Mouse (Mus musculus): Measurements from ENCODE around the gene BC052040. TPM values are rescaled to one million over a fixed set of nuclear protein-coding genes. Genes with fewer than 3 reads are reported as not detected.
A peak's percentile ranks its signal among the peaks of the same experiment; 100 is the strongest.

BC052040 gene
- total RNA-seq, 2 experiments from 2014 or later: 2.9 to 4.0 TPM

- no peak for DNase-seq
Measured at GRCm38 (mm10) chr2:115601280-115601679, 19.8 kb downstream of the BC052040 start.

GRCm38 (mm10) chr2:115602116-115602515, 20.6 kb downstream of the BC052040 start:
- no peak for DNase-seq

GRCm38 (mm10) chr2:115604132-115604531, 22.6 kb downstream of the BC052040 start:
- DNase-seq: no peak

GRCm38 (mm10) chr2:115605829-115606336, 24.4 kb downstream of the BC052040 start:
- DNase-seq: peak; percentile 63 to 76

GRCm38 (mm10) chr2:115609020-115609419, 27.5 kb downstream of the BC052040 start:
- no peak for DNase-seq

GRCm38 (mm10) chr2:115610092-115610491, 28.6 kb downstream of the BC052040 start:
- no peak for DNase-seq

GRCm38 (mm10) chr2:115610503-115610902, 29.0 kb downstream of the BC052040 start:
- DNase-seq: no peak

GRCm38 (mm10) chr2:115613830-115614520, 32.5 kb downstream of the BC052040 start:
- DNase-seq: no peak

GRCm38 (mm10) chr2:115628471-115628870, 47.0 kb downstream of the BC052040 start:
- no peak for DNase-seq

- no peak for DNase-seq
Measured at GRCm38 (mm10) chr2:115631031-115631434, 49.5 kb downstream of the BC052040 start.

GRCm38 (mm10) chr2:115631826-115632225, 50.3 kb downstream of the BC052040 start:
- no peak for DNase-seq

- no peak for DNase-seq
Measured at GRCm38 (mm10) chr2:115650203-115650602, 68.7 kb downstream of the BC052040 start.

- no peak for DNase-seq
Measured at GRCm38 (mm10) chr2:115659712-115660111, 78.2 kb downstream of the BC052040 start.

- DNase-seq: no peak
Measured at GRCm38 (mm10) chr2:115660213-115661120, 79.0 kb downstream of the BC052040 start.

GRCm38 (mm10) chr2:115667516-115667915, 86.0 kb downstream of the BC052040 start:
- no peak for DNase-seq

GRCm38 (mm10) chr2:115673054-115673660, 91.6 kb downstream of the BC052040 start:
- peak in 1 of 2 experiments; percentile 10 for DNase-seq

- DNase-seq: no peak
Measured at GRCm38 (mm10) chr2:115678786-115679185, 97.3 kb downstream of the BC052040 start.

GRCm38 (mm10) chr2:115685250-115685649, 103.7 kb downstream of the BC052040 start:
- no peak for DNase-seq

- no peak for DNase-seq
Measured at GRCm38 (mm10) chr2:115687612-115688011, 106.1 kb downstream of the BC052040 start.

GRCm38 (mm10) chr2:115688282-115688681, 106.8 kb downstream of the BC052040 start:
- no peak for DNase-seq

- no peak for DNase-seq
Measured at GRCm38 (mm10) chr2:115693841-115694240, 112.3 kb downstream of the BC052040 start.

GRCm38 (mm10) chr2:115694386-115694785, 112.9 kb downstream of the BC052040 start:
- no peak for DNase-seq

- no peak for DNase-seq
Measured at GRCm38 (mm10) chr2:115699032-115699431, 117.5 kb downstream of the BC052040 start.
